Mouse (Mus musculus) kidney, adult 2 months (tissue): ENCODE measurements around the gene Kidins220. TPM values are rescaled to one million over a fixed set of nuclear protein-coding genes. Genes with fewer than 3 reads are reported as not detected.

Experiments
- DNase-seq: peaks from one replicate; pipeline ENCODE4 v3.0.0; 2021
- H3K27ac ChIP-seq: fragments of 200-500 bp; 2 replicates; pipeline ENCODE4 v1.5.1; 2012; ENCODE audit warnings: low read depth, low read length, control low read depth, inconsistent platforms; ENCODE audit not compliant: insufficient read depth
- H3K27me3 ChIP-seq: fragments of 200-500 bp; replicated peaks from 2 replicates; pipeline ENCODE4 v1.6.1; 2012; ENCODE audit warnings: mild to moderate bottlenecking, moderate library complexity, low read length, inconsistent platforms; ENCODE audit not compliant: control insufficient read depth, insufficient read depth
- H3K36me3 ChIP-seq: fragments of 200-500 bp; 2 replicates; pipeline ENCODE4 v1.6.1; 2012; ENCODE audit warnings: mild to moderate bottlenecking, moderate library complexity, low read length, inconsistent platforms; ENCODE audit not compliant: control insufficient read depth, insufficient read depth
- H3K4me1 ChIP-seq: fragments of 200-500 bp; 2 replicates; pipeline ENCODE4 v1.6.1; 2011; ENCODE audit warnings: low read length; ENCODE audit not compliant: control insufficient read depth, insufficient read depth
- H3K4me3 ChIP-seq: fragments of 200-500 bp; 2 replicates; pipeline ENCODE4 v1.5.1; 2011; ENCODE audit warnings: mild to moderate bottlenecking, low read depth, low read length, control low read depth; ENCODE audit not compliant: insufficient read depth
- CTCF ChIP-seq: fragments of 200-500 bp; conservative IDR thresholded peaks from 2 replicates; pipeline ENCODE4 v1.5.1; 2011; ENCODE audit warnings: low read depth, mild to moderate bottlenecking, control low read depth, low read length, moderate library complexity, mixed read lengths; ENCODE audit not compliant: insufficient read depth, insufficient read length
- POLR2A ChIP-seq: fragments of 200-500 bp; IDR thresholded peaks from one replicate; pipeline ENCODE4 v1.6.1; 2011; ENCODE audit warnings: low read depth, low read length, control low read depth
- WGBS: fragments of 180-500 bp; shearing (Covaris S2); methylation state at CpG from one replicate; pipeline ENCODE4 v1.1.7; 2018; 5-methylcytosine and 5-hydroxymethylcytosine counted together
- polyA plus RNA-seq: library from polyadenylated mRNA; depleted of rRNA; stranded (reverse); fragments of >200 nt; gene quantifications from 2 replicates; pipeline ENCODE4 v1.2.3, GENCODE M21; 2012

The Kidins220 gene
- polyA plus RNA-seq, 1 experiment = 79.6 TPM

DNA sequence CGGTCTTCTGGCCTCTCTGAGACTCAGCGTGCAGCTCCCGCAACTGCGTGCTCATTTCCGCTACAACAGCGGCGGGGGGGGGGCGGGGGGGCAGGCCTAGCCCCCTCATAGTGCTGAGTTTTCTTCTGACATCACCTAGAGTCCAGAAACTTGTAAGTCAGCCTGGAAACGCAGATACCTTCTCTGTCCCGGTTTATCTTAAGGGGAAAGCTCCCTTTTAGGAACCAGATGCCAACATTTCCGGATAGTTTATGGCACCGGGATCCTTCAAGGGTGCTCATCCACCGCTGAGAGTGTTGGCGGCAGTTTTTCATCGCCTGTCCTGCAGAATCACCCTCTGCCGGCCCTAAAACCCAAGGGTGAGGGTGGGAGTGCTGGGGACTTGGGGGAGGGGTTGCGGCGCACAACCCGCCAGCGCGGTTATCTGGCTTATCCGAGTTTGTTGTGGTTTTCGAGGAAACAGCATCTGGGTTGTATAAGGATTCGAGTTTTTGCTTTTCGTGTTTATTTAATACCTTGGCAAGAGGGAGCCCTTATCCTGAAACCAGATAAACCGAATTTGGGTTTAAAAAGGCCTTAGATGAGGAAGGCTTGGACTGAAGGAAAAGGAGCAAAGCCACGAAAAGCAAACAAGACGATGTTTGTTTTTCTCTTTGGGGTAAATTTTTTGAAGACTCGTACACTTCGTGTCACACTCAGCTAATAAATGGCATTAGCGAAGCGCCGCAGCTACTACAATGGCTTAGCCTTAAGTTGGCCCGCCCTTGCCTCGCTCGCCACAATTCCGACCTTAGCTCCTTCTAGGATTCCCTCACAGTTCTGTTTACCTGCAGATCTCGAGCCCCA, 125.1 kb downstream of the Kidins220 start:
- 2% methylated on average over 38 of the region's 38 CpGs for WGBS
- Histone ChIP-seq H3K4me1 (peaks cover 2% of the 10 kb centered on the region; the same call in 1 of the 2 replicates), H3K36me3 (no peaks in the 10 kb centered on the region), H3K27ac (peak overlapping the region; percentile 92), H3K4me3 (peak overlapping the region; percentile 53), H3K27me3 (no peaks in the 10 kb centered on the region)
- TF ChIP-seq CTCF (no peak), POLR2A (no peak)
- peak; percentile 70 for DNase-seq

DNA sequence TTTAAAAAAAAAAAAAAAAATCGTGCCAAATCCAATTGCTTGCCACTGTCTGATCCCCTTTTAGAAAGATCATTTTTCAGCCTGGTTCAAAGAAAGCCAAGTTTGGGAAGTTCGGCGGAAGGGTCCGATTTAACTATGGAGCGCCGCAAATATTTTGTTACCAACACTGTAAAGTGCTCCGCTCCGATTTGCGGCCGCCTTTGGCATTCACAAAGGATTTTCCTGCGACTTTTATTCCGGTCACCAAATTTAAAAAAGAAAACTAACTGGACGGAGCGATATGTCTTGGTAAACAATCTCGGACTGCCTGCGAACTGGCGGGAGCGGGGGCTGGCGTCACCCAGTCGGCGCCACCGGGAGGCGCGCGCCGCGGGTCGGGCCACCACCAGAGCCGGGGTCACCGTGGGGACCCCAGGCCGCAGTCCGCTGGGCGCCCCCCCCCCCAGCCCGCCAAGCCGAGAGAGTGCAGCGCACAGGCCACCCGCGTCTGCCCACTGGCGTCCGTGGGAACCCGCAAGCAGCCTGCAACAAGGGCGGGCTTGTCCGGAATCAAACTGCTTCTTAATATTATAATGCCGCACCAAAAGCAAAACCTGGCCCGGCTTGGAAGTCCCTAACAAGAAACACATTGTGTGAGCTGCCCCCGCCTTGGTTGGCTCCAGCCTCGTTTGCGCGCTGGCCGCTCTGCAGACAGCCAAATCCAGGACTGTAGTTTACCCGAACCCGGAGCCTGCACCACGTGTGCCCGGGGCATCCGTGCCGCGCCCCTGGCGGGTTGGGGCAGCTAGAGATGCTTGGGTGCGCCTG, 125.9 kb downstream of the Kidins220 start:
- Histone ChIP-seq H3K27ac (peak overlapping the region; percentile 92), H3K27me3 (no peaks in the 10 kb centered on the region), H3K4me1 (peaks cover 2% of the 10 kb centered on the region; the same call in 1 of the 2 replicates), H3K4me3 (peak overlapping the region; percentile 56), H3K36me3 (no peaks in the 10 kb centered on the region)
- peak; percentile 74 for DNase-seq
- TF ChIP-seq CTCF (no peak), POLR2A (no peak)
- WGBS = 1% methylated on average over 59 of the region's 59 CpGs

DNA sequence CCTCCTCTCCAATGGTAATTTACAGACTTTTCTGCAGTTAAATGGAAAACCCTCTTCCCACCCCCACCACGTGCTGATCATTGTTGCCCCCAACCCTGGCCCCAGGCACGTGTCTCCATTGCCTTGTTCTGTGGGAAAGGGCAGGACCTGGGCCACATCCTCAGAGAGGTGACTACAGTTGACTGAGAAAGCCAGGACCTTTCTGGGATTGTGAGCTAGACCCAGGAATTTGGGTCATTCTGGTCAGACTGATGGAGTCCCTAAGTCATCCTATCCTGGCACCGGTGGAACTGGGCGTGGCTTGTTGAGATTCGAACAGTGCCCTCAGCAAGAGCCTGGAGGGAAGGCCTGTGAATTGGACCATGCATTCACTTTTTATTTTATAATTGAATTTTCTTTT, 126.7 kb downstream of the Kidins220 start:
- Histone ChIP-seq H3K36me3 (no peaks in the 10 kb centered on the region), H3K27me3 (no peaks in the 10 kb centered on the region), H3K27ac (no peak overlapping the region), H3K4me1 (peaks cover 2% of the 10 kb centered on the region; the same call in 1 of the 2 replicates), H3K4me3 (no peak overlapping the region)
- peak; percentile 77 for DNase-seq
- TF ChIP-seq CTCF = no peak
- TF ChIP-seq POLR2A = no peak
- 25% methylated on average over 5 of the region's 5 CpGs for WGBS

GRCm38 (mm10) chr12:25103911-25104310, 129.2 kb downstream of the Kidins220 start:
- peak; percentile 57 for DNase-seq
- Histone ChIP-seq H3K4me3 (no peak overlapping the region), H3K27me3 (no peaks in the 10 kb centered on the region), H3K36me3 (no peaks in the 10 kb centered on the region), H3K27ac (no peak overlapping the region), H3K4me1 (peaks cover 7% of the 10 kb centered on the region; the same call in 1 of the 2 replicates)
- 49% methylated on average over 6 of the region's 6 CpGs for WGBS
- TF ChIP-seq CTCF (no peak), POLR2A (no peak)

DNA sequence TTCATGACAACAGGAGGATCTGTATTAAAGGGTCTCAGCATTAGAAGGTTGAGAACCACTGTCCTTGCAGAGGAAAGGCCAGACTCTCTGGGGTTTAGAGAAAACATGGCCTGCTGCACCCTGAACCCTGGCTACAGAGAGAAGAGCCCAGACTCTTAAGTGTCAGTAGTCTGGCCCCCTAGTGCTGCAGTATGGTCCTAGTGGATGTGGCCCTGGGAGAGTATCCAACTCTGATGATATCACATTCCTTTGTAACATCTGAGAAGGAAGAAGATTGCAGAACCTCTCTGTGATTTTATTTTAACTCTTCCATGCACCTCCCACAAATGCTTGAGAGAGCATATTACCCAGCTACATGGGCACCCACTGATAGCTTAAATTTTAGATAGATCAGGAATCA, 129.8 kb downstream of the Kidins220 start:
- TF ChIP-seq CTCF (no peak), POLR2A (no peak)
- no peaks in the 10 kb centered on the region for H3K36me3 ChIP-seq
- H3K27me3 ChIP-seq = no peaks in the 10 kb centered on the region
- no peak overlapping the region for H3K27ac ChIP-seq
- no peak overlapping the region for H3K4me3 ChIP-seq
- peaks cover 9% of the 10 kb centered on the region for H3K4me1 ChIP-seq
- DNase-seq = no peak

- TF ChIP-seq CTCF (no peak), POLR2A (no peak)
- Histone ChIP-seq H3K36me3 (no peaks in the 10 kb centered on the region), H3K27me3 (no peaks in the 10 kb centered on the region), H3K27ac (peak overlapping the region; percentile 68), H3K4me1 (peaks cover 19% of the 10 kb centered on the region), H3K4me3 (no peak overlapping the region)
- 39% methylated on average over 2 of the region's 2 CpGs for WGBS
- DNase-seq = peak; percentile 72
These were observed 134.1 kb downstream of the Kidins220 start for GRCm38 (mm10) chr12:25108865-25109264.
